Mouse (Mus musculus) lung, postnatal 0 days (tissue): ENCODE data around the gene Evx2.

Experiments
- CTCF ChIP-seq: IDR thresholded peaks from 2 replicates; pipeline ENCODE4 v1.5.1; 2016; ENCODE audit warnings: antibody characterized with exemption, mild to moderate bottlenecking
- EP300 ChIP-seq: IDR thresholded peaks from 2 replicates; pipeline ENCODE4 v1.6.1; 2016; ENCODE audit warnings: antibody characterized with exemption, mild to moderate bottlenecking, control low read depth

DNA sequence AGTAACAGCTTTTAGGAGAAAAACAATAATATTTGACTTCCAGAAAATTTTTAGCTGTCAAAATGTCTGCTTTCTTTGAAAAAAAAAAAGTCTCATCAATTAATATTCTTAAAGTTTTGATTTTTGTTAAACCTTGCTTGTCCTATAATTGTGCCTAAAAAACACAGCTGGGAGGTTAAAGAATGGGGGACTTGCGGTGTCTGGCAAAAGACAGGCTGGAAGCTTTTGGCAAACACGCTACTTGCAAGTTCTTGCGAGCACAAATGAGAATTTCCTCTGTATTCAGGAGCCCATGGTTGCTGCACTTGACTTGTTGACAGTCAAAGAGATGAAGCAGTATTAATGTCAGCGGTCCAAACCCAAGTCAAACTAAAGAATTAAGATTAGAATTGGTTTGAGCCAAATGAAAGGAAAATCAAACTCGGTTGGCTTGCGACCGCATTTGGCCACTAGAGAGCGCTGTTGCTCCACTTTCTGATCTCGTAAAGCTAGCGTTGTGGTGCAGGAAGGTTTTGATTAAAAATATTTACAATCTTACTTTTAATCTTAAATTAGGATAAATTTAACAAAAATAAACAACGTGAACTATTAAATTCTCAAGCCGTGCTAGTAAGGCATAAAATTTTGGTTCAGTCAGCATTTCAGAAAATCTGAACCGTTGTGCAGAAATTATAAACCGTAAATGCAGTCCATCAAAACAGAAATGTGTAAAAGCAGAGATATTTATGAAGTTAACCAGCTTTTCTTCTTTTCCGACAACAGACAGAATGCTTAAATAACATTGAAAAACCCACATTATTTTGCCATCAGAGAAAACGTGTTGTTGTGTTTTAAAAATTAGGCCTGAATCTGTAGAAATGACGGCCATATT, 42.8 kb upstream of the Evx2 start:
- TF ChIP-seq EP300 (no peak), CTCF (peak; percentile 90)
